Mouse (Mus musculus): ENCODE results near the gene Gpr157. TPM values are rescaled to one million over a fixed set of nuclear protein-coding genes. Genes with fewer than 3 reads are reported as not detected.
A peak's percentile ranks its signal among the peaks of the same experiment; 100 is the strongest.

The Gpr157 gene
- polyA plus RNA-seq, 1 experiment, result 5.0 TPM

DNA sequence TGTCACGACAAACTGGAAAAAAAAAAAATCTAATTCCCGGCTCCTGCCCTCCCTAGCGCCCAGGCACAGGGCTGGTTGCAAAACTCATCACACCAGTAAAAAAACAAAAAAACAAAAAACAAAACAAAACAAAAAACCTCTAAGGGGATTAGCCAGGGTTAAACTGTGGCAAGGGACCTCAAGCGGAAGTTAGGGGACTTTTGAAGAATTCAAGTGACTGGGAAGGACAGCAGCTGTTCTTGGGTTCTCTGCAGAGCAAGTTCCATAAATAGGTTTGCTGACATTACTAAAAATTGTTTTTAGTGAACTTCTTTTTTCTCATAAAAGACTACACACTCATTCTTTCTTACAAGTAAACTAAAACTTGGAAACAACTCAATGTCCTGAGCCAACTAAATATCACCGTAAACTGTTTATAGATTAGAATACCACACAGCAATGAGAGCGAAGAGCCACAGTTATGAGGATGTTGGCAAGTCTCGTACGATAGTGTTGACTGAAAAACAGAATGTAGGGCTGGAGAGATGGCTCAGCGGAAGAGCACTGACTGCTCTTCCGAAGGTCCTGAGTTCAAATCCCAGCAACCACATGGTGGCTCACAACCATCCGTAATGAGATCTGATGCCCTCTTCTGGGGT, 6.7 kb upstream of the Gpr157 start:
- 61% methylated on average over 11 of the region's 11 CpGs for WGBS
- Histone ChIP-seq H3K4me1 (ENCODE audit: control insufficient read depth, insufficient read depth, low read length) (peaks cover 2% of the 10 kb centered on the region; the same call in 1 of the 2 replicates), H3K4me3 (replicated peaks; ENCODE audit: extremely low read depth, low read depth, low read length) (no peak overlapping the region)
- no peak for DNase-seq
- TF ChIP-seq POLR2A (IDR thresholded peaks at IDR 0.05; ENCODE audit: borderline replicate concordance, extremely low read depth, low read depth, low read length), result no peak
- TF ChIP-seq CTCF (IDR thresholded peaks at IDR 0.05; ENCODE audit: insufficient read depth, low read length), result no peak

DNA sequence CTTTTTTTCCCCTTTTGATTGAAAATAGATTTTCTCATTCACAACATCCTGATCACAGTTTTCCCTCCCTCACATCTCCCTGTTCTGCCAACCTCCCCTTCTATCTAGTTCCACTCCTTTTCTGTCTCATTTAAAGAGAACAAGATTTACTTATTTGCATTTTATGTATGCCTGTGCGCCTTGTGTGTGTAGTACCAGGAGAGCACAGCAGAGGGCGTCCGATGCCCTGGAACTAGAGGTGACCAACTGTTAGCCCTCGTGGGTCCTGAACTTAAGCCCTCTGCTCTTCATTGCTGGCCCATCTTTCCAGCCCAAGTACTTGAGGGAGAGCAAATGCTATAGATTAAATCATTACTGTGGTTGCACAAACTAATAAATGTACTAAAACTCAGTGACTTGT, 1.8 kb upstream of the Gpr157 start:
- Histone ChIP-seq H3K4me3 (replicated peaks; ENCODE audit: extremely low read depth, low read depth, low read length) (no peak overlapping the region), H3K4me1 (ENCODE audit: control insufficient read depth, insufficient read depth, low read length) (peaks cover 10% of the 10 kb centered on the region; the same call in 1 of the 2 replicates)
- DNase-seq, result no peak
- WGBS, result 75% methylated on average over 4 of the region's 4 CpGs
- TF ChIP-seq POLR2A (IDR thresholded peaks at IDR 0.05; ENCODE audit: borderline replicate concordance, extremely low read depth, low read depth, low read length) (no peak), CTCF (IDR thresholded peaks at IDR 0.05; ENCODE audit: insufficient read depth, low read length) (peak; percentile 28; the same call in 1 of the 2 replicates)

DNA sequence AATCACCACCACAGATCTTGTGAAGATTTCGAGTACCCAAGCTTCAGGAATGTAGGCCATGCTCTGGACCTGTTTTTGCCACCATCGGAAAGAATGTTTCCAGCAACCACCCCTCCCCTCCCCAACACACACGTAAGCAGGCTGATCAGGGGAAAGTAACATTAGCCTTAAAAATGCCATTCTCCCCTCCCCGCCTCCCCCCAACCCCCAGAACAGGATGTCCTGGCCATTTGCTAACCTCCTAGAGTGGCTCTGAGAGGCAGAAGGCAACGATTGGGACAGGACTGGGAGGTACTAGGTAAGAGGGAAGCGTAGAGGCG, 364 bp upstream of the Gpr157 start:
- H3K4me1 ChIP-seq (ENCODE audit: control insufficient read depth, insufficient read depth, low read length), result peaks cover 10% of the 10 kb centered on the region; the same call in 1 of the 2 replicates
- no peak for TF ChIP-seq CTCF (IDR thresholded peaks at IDR 0.05; ENCODE audit: insufficient read depth, low read length)
- TF ChIP-seq POLR2A (IDR thresholded peaks at IDR 0.05; ENCODE audit: borderline replicate concordance, extremely low read depth, low read depth, low read length), result no peak
- peak overlapping the region; percentile 0 for H3K4me3 ChIP-seq (replicated peaks; ENCODE audit: extremely low read depth, low read depth, low read length)
- DNase-seq, result no peak
- WGBS, result 7% methylated on average over 7 of the region's 7 CpGs

DNA sequence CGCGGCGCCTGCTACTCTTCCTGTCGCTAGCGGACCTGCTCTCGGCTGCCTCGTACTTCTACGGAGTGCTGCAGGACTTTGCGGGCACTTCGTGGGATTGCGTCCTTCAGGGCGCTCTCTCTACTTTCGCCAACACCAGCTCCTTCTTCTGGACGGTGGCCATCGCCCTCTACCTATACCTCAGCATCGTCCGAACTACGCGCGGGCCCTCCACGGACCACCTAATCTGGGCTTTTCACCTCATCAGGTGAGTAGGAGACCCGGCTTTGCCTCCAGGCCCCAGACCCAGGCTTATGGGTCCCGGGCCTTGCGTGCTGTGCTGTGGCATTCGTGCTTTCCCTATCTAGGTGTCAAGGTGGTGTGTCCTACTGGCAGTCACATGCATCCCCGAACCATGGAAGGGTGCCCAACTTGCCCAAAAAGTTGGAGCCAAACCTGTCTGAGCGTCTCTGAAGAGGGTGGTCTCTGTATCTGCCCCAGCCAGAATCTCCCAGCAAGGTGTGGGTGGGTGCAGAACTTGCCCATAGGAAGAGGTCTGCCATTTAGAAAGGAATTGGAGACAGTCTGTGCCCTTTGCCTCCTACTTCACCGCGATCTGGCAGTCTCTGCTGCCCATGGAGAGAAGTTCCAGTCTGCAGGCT, 845 bp downstream of the Gpr157 start:
- DNase-seq, result no peak
- peak overlapping the region; percentile 75 for H3K4me3 ChIP-seq (replicated peaks; ENCODE audit: extremely low read depth, low read depth, low read length)
- no peak for TF ChIP-seq POLR2A (IDR thresholded peaks at IDR 0.05; ENCODE audit: borderline replicate concordance, extremely low read depth, low read depth, low read length)
- TF ChIP-seq CTCF (IDR thresholded peaks at IDR 0.05; ENCODE audit: insufficient read depth, low read length), result no peak
- WGBS, result 20% methylated on average over 29 of the region's 29 CpGs
- peaks cover 10% of the 10 kb centered on the region; the same call in 1 of the 2 replicates for H3K4me1 ChIP-seq (ENCODE audit: control insufficient read depth, insufficient read depth, low read length)

DNA sequence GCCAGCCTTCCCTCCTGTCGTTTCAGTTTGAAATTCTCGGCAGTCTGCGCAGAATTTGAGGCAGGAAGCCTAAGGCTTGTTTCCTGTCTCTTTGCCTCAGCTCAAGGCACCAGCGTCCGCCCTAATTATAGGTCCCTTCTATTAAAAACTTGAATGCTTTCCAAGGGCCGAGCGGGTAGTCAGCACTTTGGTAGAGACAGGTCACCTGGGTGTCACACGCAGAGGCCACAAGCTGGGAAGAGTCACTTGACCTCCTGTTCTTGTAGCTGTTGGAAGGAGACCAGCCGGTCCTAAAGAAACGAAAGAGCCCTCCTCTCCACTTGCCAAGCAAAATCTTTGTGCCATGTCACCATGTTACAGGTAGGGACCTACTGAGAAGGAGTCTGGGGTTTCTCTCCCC, 2.0 kb downstream of the Gpr157 start:
- DNase-seq, result peak; percentile 20
- Histone ChIP-seq H3K4me1 (ENCODE audit: control insufficient read depth, insufficient read depth, low read length) (peaks cover 10% of the 10 kb centered on the region; the same call in 1 of the 2 replicates), H3K4me3 (replicated peaks; ENCODE audit: extremely low read depth, low read depth, low read length) (no peak overlapping the region)
- 35% methylated on average over 10 of the region's 10 CpGs for WGBS
- TF ChIP-seq CTCF (IDR thresholded peaks at IDR 0.05; ENCODE audit: insufficient read depth, low read length), result no peak
- TF ChIP-seq POLR2A (IDR thresholded peaks at IDR 0.05; ENCODE audit: borderline replicate concordance, extremely low read depth, low read depth, low read length), result no peak

DNA sequence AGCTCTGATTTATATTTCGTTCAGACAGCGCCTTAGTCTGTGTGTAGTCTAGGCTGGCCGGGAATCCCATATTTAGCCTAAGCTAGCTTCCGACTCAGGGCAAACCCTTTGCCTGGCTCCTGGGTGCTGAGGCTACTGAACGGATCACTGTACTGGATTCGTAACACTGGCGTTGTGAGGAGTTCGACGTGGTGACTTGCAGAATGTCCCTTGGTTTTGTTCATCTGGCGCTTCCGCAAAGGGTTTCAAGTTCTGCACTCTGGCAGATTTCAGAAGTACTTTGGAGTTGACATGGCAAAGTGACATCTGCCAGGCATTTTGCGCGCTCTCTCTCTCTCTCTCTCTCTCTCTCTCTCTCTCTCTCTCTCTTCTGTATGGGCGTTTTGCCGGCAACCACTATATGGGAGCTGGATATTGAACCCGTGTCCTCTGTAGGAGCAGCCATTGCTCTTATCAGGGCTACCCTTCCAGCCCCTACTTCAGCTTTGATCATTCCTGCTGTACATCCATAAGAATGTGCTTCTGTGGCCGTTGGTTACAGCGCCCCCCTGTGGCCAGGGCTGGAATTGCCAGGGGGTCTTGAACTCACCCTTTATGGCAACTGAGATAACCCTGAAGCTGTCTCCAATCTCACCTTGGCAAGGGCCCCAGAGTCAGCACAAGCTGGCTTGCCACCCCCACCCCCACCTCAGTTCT, 4.9 kb downstream of the Gpr157 start:
- TF ChIP-seq POLR2A (IDR thresholded peaks at IDR 0.05; ENCODE audit: borderline replicate concordance, extremely low read depth, low read depth, low read length) (no peak), CTCF (IDR thresholded peaks at IDR 0.05; ENCODE audit: insufficient read depth, low read length) (peak; percentile 59)
- 85% methylated on average over 18 of the region's 18 CpGs for WGBS
- H3K4me3 ChIP-seq (replicated peaks; ENCODE audit: extremely low read depth, low read depth, low read length), result no peak overlapping the region
- peaks cover 10% of the 10 kb centered on the region; the same call in 1 of the 2 replicates for H3K4me1 ChIP-seq (ENCODE audit: control insufficient read depth, insufficient read depth, low read length)
- peak; percentile 34 for DNase-seq

DNA sequence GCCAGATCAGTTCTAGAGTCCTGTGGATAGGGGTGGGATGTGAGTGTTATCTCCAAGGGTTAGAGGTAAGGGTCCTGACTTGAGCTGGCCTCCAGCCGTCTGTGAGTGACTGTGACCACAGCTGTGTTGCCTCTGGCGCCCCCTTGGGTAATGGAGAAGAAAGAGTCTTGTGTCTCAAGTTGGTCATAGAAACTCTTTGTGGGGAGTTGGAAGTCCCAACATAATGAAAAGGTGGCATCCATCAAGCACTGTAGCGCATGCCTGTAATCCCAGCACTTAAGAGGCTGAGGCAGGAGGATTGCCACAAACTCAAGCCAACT, 5.4 kb downstream of the Gpr157 start:
- DNase-seq, result no peak
- Histone ChIP-seq H3K4me1 (ENCODE audit: control insufficient read depth, insufficient read depth, low read length) (peaks cover 10% of the 10 kb centered on the region; the same call in 1 of the 2 replicates), H3K4me3 (replicated peaks; ENCODE audit: extremely low read depth, low read depth, low read length) (no peak overlapping the region)
- WGBS, result 54% methylated on average over 3 of the region's 3 CpGs
- TF ChIP-seq CTCF (IDR thresholded peaks at IDR 0.05; ENCODE audit: insufficient read depth, low read length), result 0 out of 2 replicates have a peak, but pooled peaks have one; percentile 14
- TF ChIP-seq POLR2A (IDR thresholded peaks at IDR 0.05; ENCODE audit: borderline replicate concordance, extremely low read depth, low read depth, low read length), result no peak

DNA sequence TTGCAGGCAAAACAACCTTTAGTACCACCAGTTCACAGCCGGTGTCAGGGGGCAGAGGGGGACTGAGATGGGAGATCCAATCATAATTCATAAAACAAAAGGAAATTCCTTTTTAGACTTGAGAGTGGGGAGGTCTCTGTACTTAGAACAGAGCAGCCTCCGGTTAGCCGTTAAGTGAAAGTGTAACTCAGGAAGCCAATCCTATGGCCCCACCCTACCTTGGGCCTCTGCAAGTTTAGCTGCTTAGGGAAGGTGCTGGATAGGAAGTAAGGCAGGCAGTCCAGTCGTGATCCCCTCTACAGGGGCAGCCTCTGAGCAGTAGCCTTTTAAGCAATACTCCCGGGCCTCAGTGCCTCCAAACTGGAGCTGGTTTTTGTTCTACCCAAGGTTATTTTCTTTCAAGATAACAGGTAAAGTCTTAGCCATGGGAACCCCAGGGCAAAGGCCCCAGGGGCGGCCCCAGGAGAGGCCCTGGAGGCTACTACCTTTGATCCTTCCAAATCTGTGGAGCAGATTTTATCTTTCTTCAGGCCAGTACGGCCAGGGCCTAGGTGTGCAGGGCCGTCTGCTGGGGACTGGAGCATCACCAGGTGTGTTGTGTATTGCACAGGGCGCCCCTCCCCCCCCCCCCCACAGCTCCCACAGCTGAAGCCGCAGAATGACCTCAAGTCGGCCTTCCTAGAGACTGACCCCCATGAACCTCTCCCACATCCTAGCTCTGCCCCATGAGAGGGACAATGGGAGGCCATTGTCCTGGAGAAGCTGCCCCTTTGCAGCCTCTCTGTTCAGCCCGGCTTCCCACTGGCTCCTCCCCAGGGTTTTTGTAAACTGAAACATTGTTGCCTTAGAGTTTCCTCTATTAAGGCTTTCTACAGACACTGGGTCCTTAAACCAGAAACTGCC, 6.6 kb downstream of the Gpr157 start:
- no peak for DNase-seq
- TF ChIP-seq POLR2A (IDR thresholded peaks at IDR 0.05; ENCODE audit: borderline replicate concordance, extremely low read depth, low read depth, low read length) (no peak), CTCF (IDR thresholded peaks at IDR 0.05; ENCODE audit: insufficient read depth, low read length) (no peak)
- WGBS, result 60% methylated on average over 12 of the region's 12 CpGs
- H3K4me3 ChIP-seq (replicated peaks; ENCODE audit: extremely low read depth, low read depth, low read length), result no peak overlapping the region
- H3K4me1 ChIP-seq (ENCODE audit: control insufficient read depth, insufficient read depth, low read length), result peaks cover 4% of the 10 kb centered on the region; the same call in 1 of the 2 replicates

DNA sequence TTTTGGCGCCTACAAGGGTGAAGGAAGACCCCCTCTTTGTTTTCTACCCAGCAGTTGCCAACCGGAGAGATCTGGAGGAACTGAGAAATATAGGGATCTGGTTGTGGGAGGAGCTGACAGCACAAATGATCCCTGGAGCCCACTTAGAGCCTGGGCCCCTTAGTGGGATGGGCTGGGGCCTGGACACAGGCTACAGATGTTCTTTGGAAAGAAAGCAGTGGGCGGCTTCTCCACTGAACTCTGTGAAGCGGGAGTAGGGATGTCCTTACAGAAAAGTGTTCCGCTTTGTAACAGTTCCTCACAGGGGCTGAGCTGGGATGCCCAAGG, 7.3 kb downstream of the Gpr157 start:
- peaks cover under 1% of the 10 kb centered on the region; the same call in 1 of the 2 replicates for H3K4me1 ChIP-seq (ENCODE audit: control insufficient read depth, insufficient read depth, low read length)
- 86% methylated on average over 5 of the region's 5 CpGs for WGBS
- TF ChIP-seq CTCF (IDR thresholded peaks at IDR 0.05; ENCODE audit: insufficient read depth, low read length) (no peak), POLR2A (IDR thresholded peaks at IDR 0.05; ENCODE audit: borderline replicate concordance, extremely low read depth, low read depth, low read length) (no peak)
- no peak overlapping the region for H3K4me3 ChIP-seq (replicated peaks; ENCODE audit: extremely low read depth, low read depth, low read length)
- no peak for DNase-seq
